Mouse (Mus musculus) kidney, postnatal 0 days (tissue): ENCODE results near the gene Ldlr. TPM values are rescaled to one million over a fixed set of nuclear protein-coding genes. Genes with fewer than 3 reads are reported as not detected.

Source experiments
- ATAC-seq: fragments of 200-750 bp; cut with Nextera tagmentation; replicated peaks from 2 replicates; pipeline ENCODE4 v1.8.0; 2017; ENCODE audit warnings: low read depth, moderate number of reproducible peaks, moderate TSS enrichment, moderate library complexity; ENCODE audit not compliant: low FRiP score
- DNase-seq: peaks from one replicate; pipeline ENCODE4 v3.0.0-alpha.2; 2016; ENCODE audit warnings: low spot score
- H3K27ac ChIP-seq: fragments of 300-500 bp; sonication (generic); 2 replicates; pipeline ENCODE4 v1.5.1; 2014; ENCODE audit warnings: mild to moderate bottlenecking
- H3K27me3 ChIP-seq: fragments of 300-500 bp; sonication (generic); 2 replicates; pipeline ENCODE4 v1.6.1; 2014; ENCODE audit warnings: low read length, mixed read lengths; ENCODE audit not compliant: insufficient read depth
- H3K36me3 ChIP-seq: fragments of 300-500 bp; sonication (generic); 2 replicates; pipeline ENCODE4 v1.6.1; 2014; ENCODE audit warnings: low read length, mixed read lengths; ENCODE audit not compliant: insufficient read depth
- H3K4me1 ChIP-seq: fragments of 300-500 bp; sonication (generic); replicated peaks from 2 replicates; pipeline ENCODE4 v1.6.1; 2014; ENCODE audit warnings: antibody characterized with exemption, low read length, mixed read lengths; ENCODE audit not compliant: insufficient read depth
- H3K4me2 ChIP-seq: fragments of 300-500 bp; sonication (generic); 2 replicates; pipeline ENCODE4 v1.6.1; 2014; ENCODE audit warnings: mild to moderate bottlenecking, low read length, moderate library complexity, mixed read lengths
- H3K4me3 ChIP-seq: fragments of 300-500 bp; sonication (generic); replicated peaks from 2 replicates; pipeline ENCODE4 v1.5.1; 2014; ENCODE audit warnings: low read depth, low read length
- H3K9ac ChIP-seq: fragments of 300-500 bp; sonication (generic); 2 replicates; pipeline ENCODE4 v1.6.1; 2014; ENCODE audit warnings: low read depth, low read length
- H3K9me3 ChIP-seq: fragments of 300-500 bp; sonication (generic); replicated peaks from 2 replicates; pipeline ENCODE4 v1.6.1; 2016; ENCODE audit warnings: low read length, inconsistent platforms, mixed read lengths
- CTCF ChIP-seq: IDR thresholded peaks from 2 replicates; pipeline ENCODE4 v1.5.1; 2016; ENCODE audit warnings: antibody characterized with exemption, low read depth, mild to moderate bottlenecking, moderate library complexity
- WGBS: fragments of 180-500 bp; shearing (Covaris S2); extraction: QIAGEN DNeasy Blood & Tissue Kit; methylation state at CpG from one replicate; pipeline ENCODE4 v1.1.7; 2014; 5-methylcytosine and 5-hydroxymethylcytosine counted together
- polyA plus RNA-seq: library from polyadenylated mRNA; unstranded; fragments of >200 nt; fragmentation: Nextera tagmentation; extraction: Ambion mirVana; gene quantifications from 2 replicates; pipeline ENCODE4 v1.2.1, GENCODE M21; 2015

Gene Ldlr
- polyA plus RNA-seq, 1 experiment from 2014 or later, result 16.9 TPM

DNA sequence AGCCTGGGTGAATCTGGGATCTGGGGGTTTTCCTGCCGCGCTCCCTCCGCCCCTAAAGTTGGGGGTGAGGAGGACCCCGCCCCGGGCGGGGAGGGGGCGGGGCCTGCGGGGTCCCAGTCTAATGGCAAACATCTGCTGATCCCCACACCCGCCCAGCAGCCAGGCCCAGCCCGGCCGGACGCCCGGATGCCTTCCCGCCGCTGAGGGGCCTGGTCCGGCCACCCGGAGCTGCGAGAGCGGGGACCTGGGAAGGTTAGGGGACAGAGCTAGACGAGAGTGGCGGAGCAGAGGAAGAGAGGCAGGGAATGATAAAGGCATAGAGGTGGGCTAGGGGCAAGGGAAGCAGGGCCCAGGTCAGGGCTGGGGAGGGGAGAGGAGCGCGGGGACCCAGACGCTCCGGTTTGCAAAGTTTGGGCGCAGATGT lies 74.7 kb downstream of the Ldlr start:
- ATAC-seq (peak; percentile 62), DNase-seq (peak; percentile 77)
- Histone ChIP-seq H3K4me3 (peak overlapping the region; percentile 76), H3K36me3 (peaks cover 25% of the 10 kb centered on the region), H3K9ac (peak overlapping the region; percentile 80), H3K4me1 (peaks cover 14% of the 10 kb centered on the region), H3K4me2 (peak overlapping the region; percentile 69), H3K27ac (peak overlapping the region; percentile 92), H3K27me3 (no peaks in the 10 kb centered on the region), H3K9me3 (no peaks in the 10 kb centered on the region)
- WGBS, result 1% methylated on average over 25 of the region's 26 CpGs
- no peak for TF ChIP-seq CTCF

DNA sequence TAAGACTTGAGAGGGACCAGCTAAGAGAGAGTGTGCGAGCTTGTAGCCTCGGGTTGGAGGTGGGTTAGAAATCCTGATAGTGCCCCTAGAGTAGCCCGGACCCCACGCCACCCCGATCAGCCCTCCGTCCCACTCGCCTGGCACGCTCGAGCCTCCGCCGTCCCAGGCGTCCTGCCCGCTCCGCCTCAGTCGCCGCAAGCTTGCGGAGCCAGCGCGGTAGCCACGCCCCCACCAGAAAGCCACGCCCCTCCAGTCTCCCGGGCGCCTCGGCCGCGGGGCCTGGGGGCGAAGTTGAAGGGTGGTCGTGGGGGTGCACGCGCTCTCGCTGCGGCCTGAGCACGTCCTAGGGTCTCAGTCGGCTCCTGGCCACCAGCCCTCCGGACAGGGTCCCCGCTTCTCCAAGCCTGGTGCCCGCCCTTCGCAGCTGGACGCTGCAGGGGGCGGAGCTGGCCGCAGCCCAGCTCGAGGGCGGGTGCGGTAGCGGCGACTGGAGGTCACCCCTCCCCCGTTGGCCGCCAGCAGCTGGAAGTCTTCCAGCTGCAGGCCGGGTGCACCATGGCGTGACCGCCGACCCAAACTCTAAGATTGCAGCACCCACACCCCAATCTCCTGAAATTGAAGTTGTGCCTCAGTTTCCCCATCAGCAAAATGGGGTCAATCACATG lies 75.2 kb downstream of the Ldlr start, which contains the start of gene Kank2:
Gene Kank2, minus strand, starts transcription at position 400 of the 665 bp plus-strand sequence.
- Histone ChIP-seq H3K9me3 (no peaks in the 10 kb centered on the region), H3K9ac (peak within 1 kb of the TSS; percentile 80), H3K4me1 (peaks cover 11% of the 10 kb centered on the region; the same call in 1 of the 2 replicates), H3K36me3 (peaks cover 23% of the 10 kb centered on the region), H3K4me2 (peak within 1 kb of the TSS; percentile 69), H3K27me3 (no peaks in the 10 kb centered on the region), H3K4me3 (peak within 1 kb of the TSS; percentile 76), H3K27ac (peak within 1 kb of the TSS; percentile 92)
- peak; percentile 88 for DNase-seq
- peak; percentile 83 for ATAC-seq
- TF ChIP-seq CTCF, result no peak
- under 1% methylated on average over 51 of the region's 52 CpGs for WGBS

DNA sequence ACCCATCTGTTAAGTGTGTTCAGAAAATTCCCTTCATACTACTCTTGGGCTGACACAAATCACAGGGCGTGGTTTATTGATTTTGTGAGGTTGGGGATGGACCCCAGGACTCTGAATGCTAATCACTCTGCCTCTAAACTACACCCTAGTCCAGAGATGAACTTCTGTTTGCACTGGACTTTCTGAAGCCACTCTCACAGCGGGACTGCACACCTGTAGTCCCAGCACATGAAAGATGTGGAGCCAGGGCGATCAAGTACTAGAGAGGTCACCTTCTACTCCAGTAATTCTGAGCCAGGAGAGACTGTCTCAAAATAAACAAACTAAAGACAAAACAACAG lies 75.7 kb downstream of the Ldlr start:
- H3K36me3 ChIP-seq, result peaks cover 22% of the 10 kb centered on the region
- H3K4me1 ChIP-seq, result peaks cover 11% of the 10 kb centered on the region; the same call in 1 of the 2 replicates
- 34% methylated on average over 3 of the region's 3 CpGs for WGBS
- DNase-seq (no peak), ATAC-seq (no peak)
- no peak for TF ChIP-seq CTCF
- H3K27me3 ChIP-seq, result no peaks in the 10 kb centered on the region
- H3K9me3 ChIP-seq, result no peaks in the 10 kb centered on the region
- H3K4me3 ChIP-seq, result no peak overlapping the region
- H3K27ac ChIP-seq, result peak overlapping the region; percentile 92; the same call in 1 of the 2 replicates
- no peak overlapping the region for H3K9ac ChIP-seq
- H3K4me2 ChIP-seq, result peak overlapping the region; percentile 69

Other genes starting within 250 kb of the Ldlr start
- 128 and 131 TPM in 2 replicates for gene Tmed1, start 213.2 kb upstream of the Ldlr start, polyA plus RNA-seq
- gene AB124611, start 197.3 kb upstream of the Ldlr start, polyA plus RNA-seq, result 2.3 and 2.6 TPM in 2 replicates
- gene Carm1, start 176.6 kb upstream of the Ldlr start, polyA plus RNA-seq, result 23.7 and 26.3 TPM in 2 replicates
- 28.1 and 29.2 TPM in 2 replicates for gene Timm29, start 130.8 kb upstream of the Ldlr start, polyA plus RNA-seq
- gene Yipf2, start 130.7 kb upstream of the Ldlr start, polyA plus RNA-seq, result 30.2 and 31.6 TPM in 2 replicates
- gene Smarca4, start 107.3 kb upstream of the Ldlr start, polyA plus RNA-seq, result 41.7 and 46.0 TPM in 2 replicates
- 55.1 and 61.1 TPM in 2 replicates for gene Spc24, start 36.8 kb downstream of the Ldlr start, polyA plus RNA-seq
- gene Kank2, start 75.3 kb downstream of the Ldlr start, polyA plus RNA-seq, result 10.1 and 10.3 TPM in 2 replicates
- 5.6 and 6.1 TPM in 2 replicates for gene Angptl8, start 112.0 kb downstream of the Ldlr start, polyA plus RNA-seq
- gene Dock6, start 129.2 kb downstream of the Ldlr start, polyA plus RNA-seq, result 28.3 and 28.7 TPM in 2 replicates
- gene Rab3d, start 194.7 kb downstream of the Ldlr start, polyA plus RNA-seq, result 12.0 and 13.3 TPM in 2 replicates
- 1.8 and 2.0 TPM in 2 replicates for gene Ccdc159, start 204.0 kb downstream of the Ldlr start, polyA plus RNA-seq
- gene Tmem205, start 204.1 kb downstream of the Ldlr start, polyA plus RNA-seq, result 82.9 and 83.7 TPM in 2 replicates
- 4.3 and 4.8 TPM in 2 replicates for gene Plppr2, start 213.6 kb downstream of the Ldlr start, polyA plus RNA-seq
- gene Swsap1, start 232.3 kb downstream of the Ldlr start, polyA plus RNA-seq, result 7.5 and 8.1 TPM in 2 replicates
- gene Epor, start 240.0 kb downstream of the Ldlr start, polyA plus RNA-seq, result 16.1 and 17.2 TPM in 2 replicates